Mouse (Mus musculus) MEL (cell line): ENCODE measurements around the gene Ggnbp2. TPM values are rescaled to one million over a fixed set of nuclear protein-coding genes. Genes with fewer than 3 reads are reported as not detected.

Experiments used
- DNase-seq: peaks from one replicate; pipeline ENCODE4 v3.0.0; 2011; ENCODE audit warnings: low read depth, low spot score
- H3K27ac ChIP-seq: 2 replicates; pipeline ENCODE4 v1.5.1; 2012; ENCODE audit warnings: low read depth, mild to moderate bottlenecking, control low read depth, low read length, moderate library complexity; ENCODE audit not compliant: control insufficient read depth
- H3K27me3 ChIP-seq, 2 experiments: fragments of 150-350 bp in 1 of 2; sonication (generic) in 1 of 2; 2 replicates each; pipeline ENCODE4 v1.6.1; 2012; ENCODE audit warnings: low read length in 2 of 2, mild to moderate bottlenecking in 2 of 2, improper control_type of control experiment in 1 of 2, moderate library complexity in 1 of 2; ENCODE audit not compliant: insufficient read depth in 2 of 2, control insufficient read depth in 1 of 2
- H3K36me3 ChIP-seq, 2 experiments: 2 replicates each; pipeline ENCODE4 v1.6.1; 2012 to 2014; ENCODE audit warnings: low read length in 2 of 2, improper control_type of control experiment in 1 of 2, inconsistent platforms in 1 of 2, mild to moderate bottlenecking in 1 of 2; ENCODE audit not compliant: insufficient read depth in 2 of 2, control insufficient read depth in 1 of 2
- H3K4me1 ChIP-seq, 2 experiments: fragments of 150-350 bp in 1 of 2; sonication (generic) in 1 of 2; 2 replicates each; pipeline ENCODE4 v1.6.1; 2012; ENCODE audit warnings: low read length in 2 of 2, improper control_type of control experiment in 1 of 2, mild to moderate bottlenecking in 1 of 2; ENCODE audit not compliant: insufficient read depth in 2 of 2, control insufficient read depth in 1 of 2
- H3K4me3 ChIP-seq, 2 experiments: fragments of 150-350 bp in 1 of 2; sonication (generic) in 1 of 2; 2 replicates each; pipeline ENCODE4 v1.5.1; 2012; ENCODE audit warnings: low read depth in 2 of 2, low read length in 2 of 2, mild to moderate bottlenecking in 2 of 2, moderate library complexity in 2 of 2, control low read depth in 1 of 2, improper control_type of control experiment in 1 of 2; ENCODE audit not compliant: control insufficient read depth in 1 of 2, insufficient read depth in 1 of 2
- H3K79me2 ChIP-seq: 2 replicates; pipeline ENCODE4 v1.6.1; 2012; ENCODE audit warnings: mild to moderate bottlenecking, low read length, moderate library complexity; ENCODE audit not compliant: control insufficient read depth, poor library complexity, insufficient read depth
- H3K9ac ChIP-seq: 2 replicates; pipeline ENCODE4 v1.6.1; 2012; ENCODE audit warnings: low read depth, mild to moderate bottlenecking, control low read depth, low read length, moderate library complexity; ENCODE audit not compliant: control insufficient read depth, poor library complexity, severe bottlenecking
- H3K9me3 ChIP-seq: fragments of 150-350 bp; sonication (generic); replicated peaks from 2 replicates; pipeline ENCODE4 v1.6.1; 2012; ENCODE audit warnings: mild to moderate bottlenecking, low read length, improper control_type of control experiment, moderate library complexity; ENCODE audit not compliant: insufficient read depth
- BHLHE40 ChIP-seq: IDR thresholded peaks from 2 replicates; pipeline ENCODE4 v1.6.1; 2012; ENCODE audit warnings: low read depth, mild to moderate bottlenecking, inconsistent platforms, low read length, improper control_type of control experiment, borderline replicate concordance
- CHD1 ChIP-seq: IDR thresholded peaks from 2 replicates; pipeline ENCODE4 v1.6.1; 2012; ENCODE audit warnings: low read depth, mild to moderate bottlenecking, inconsistent platforms, low read length, improper control_type of control experiment
- CHD2 ChIP-seq: IDR thresholded peaks from 2 replicates; pipeline ENCODE4 v1.6.1; 2011; ENCODE audit warnings: low read length, improper control_type of control experiment
- CTCF ChIP-seq, 3 experiments: IDR thresholded peaks in 2 of 3; conservative IDR thresholded peaks in 1 of 3; 2 replicates each; pipeline ENCODE4 v1.5.1; 2011 to 2012; ENCODE audit warnings: low read length in 3 of 3, low read depth in 2 of 3, mild to moderate bottlenecking in 2 of 3, improper control_type of control experiment in 1 of 3, inconsistent platforms in 1 of 3, mixed read lengths in 1 of 3, moderate library complexity in 1 of 3; ENCODE audit not compliant: control insufficient read depth in 1 of 3, insufficient read depth in 1 of 3, poor library complexity in 1 of 3, severe bottlenecking in 1 of 3
- ELF1 ChIP-seq: IDR thresholded peaks from 2 replicates; pipeline ENCODE4 v1.6.1; 2014; ENCODE audit warnings: low read depth, mild to moderate bottlenecking, inconsistent platforms, low read length, improper control_type of control experiment, moderate library complexity
- EP300 ChIP-seq, 2 experiments: IDR thresholded peaks; 2 replicates each; pipeline ENCODE4 v1.6.1; 2011; ENCODE audit warnings: improper control_type of control experiment in 2 of 2, low read length in 2 of 2, low read depth in 1 of 2, mild to moderate bottlenecking in 1 of 2
- ETS1 ChIP-seq: IDR thresholded peaks from 2 replicates; pipeline ENCODE4 v1.6.1; 2012; ENCODE audit warnings: low read depth, mild to moderate bottlenecking, inconsistent platforms, low read length, improper control_type of control experiment, moderate library complexity
- GABPA ChIP-seq: IDR thresholded peaks from 2 replicates; pipeline ENCODE4 v1.6.1; 2012; ENCODE audit warnings: low read depth, mild to moderate bottlenecking, inconsistent platforms, low read length, improper control_type of control experiment, moderate library complexity
- GATA1 ChIP-seq: IDR thresholded peaks from 2 replicates; pipeline ENCODE4 v1.6.1; 2011; ENCODE audit warnings: low read depth, low read length, improper control_type of control experiment
- HCFC1 ChIP-seq: IDR thresholded peaks from 2 replicates; pipeline ENCODE4 v1.6.1; 2012; ENCODE audit warnings: low read depth, mild to moderate bottlenecking, inconsistent platforms, low read length, improper control_type of control experiment, moderate library complexity
- JUND ChIP-seq: IDR thresholded peaks from 2 replicates; pipeline ENCODE4 v1.6.1; 2011; ENCODE audit warnings: low read depth, mild to moderate bottlenecking, improper control_type of control experiment, low read length
- KAT2A ChIP-seq: conservative IDR thresholded peaks from 2 replicates; pipeline ENCODE4 v1.6.1; 2012; ENCODE audit warnings: low read depth, low read length, improper control_type of control experiment, inconsistent platforms
- MAFK ChIP-seq: IDR thresholded peaks from 2 replicates; pipeline ENCODE4 v1.6.1; 2011; ENCODE audit warnings: low read depth, mild to moderate bottlenecking, low read length, improper control_type of control experiment, borderline replicate concordance
- MAX ChIP-seq: IDR thresholded peaks from 2 replicates; pipeline ENCODE4 v1.6.1; 2011; ENCODE audit warnings: low read length, improper control_type of control experiment
- MAZ ChIP-seq: IDR thresholded peaks from 2 replicates; pipeline ENCODE4 v1.6.1; 2012; ENCODE audit warnings: low read depth, mild to moderate bottlenecking, inconsistent platforms, low read length, improper control_type of control experiment
- MXI1 ChIP-seq: IDR thresholded peaks from 2 replicates; pipeline ENCODE4 v1.6.1; 2011; ENCODE audit warnings: mild to moderate bottlenecking, low read depth, low read length, improper control_type of control experiment
- MYB ChIP-seq: IDR thresholded peaks from 2 replicates; pipeline ENCODE4 v1.6.1; 2011; ENCODE audit warnings: mild to moderate bottlenecking, low read depth, low read length, improper control_type of control experiment
- MYC ChIP-seq: IDR thresholded peaks from 2 replicates; pipeline ENCODE4 v1.6.1; 2011; ENCODE audit warnings: low read depth, mild to moderate bottlenecking, low read length, improper control_type of control experiment, moderate library complexity
- NELFE ChIP-seq: IDR thresholded peaks from 2 replicates; pipeline ENCODE4 v1.6.1; 2011; ENCODE audit warnings: low read depth, low read length, improper control_type of control experiment
- NRF1 ChIP-seq: IDR thresholded peaks from 2 replicates; pipeline ENCODE4 v1.6.1; 2014; ENCODE audit warnings: low read depth, mild to moderate bottlenecking, inconsistent platforms, low read length, improper control_type of control experiment, moderate library complexity; ENCODE audit not compliant: poor library complexity, insufficient read depth, severe bottlenecking
- POLR2A ChIP-seq, 2 experiments: IDR thresholded peaks; 2 replicates each; pipeline ENCODE4 v1.6.1; 2011 to 2012; ENCODE audit warnings: low read length in 2 of 2, mild to moderate bottlenecking in 2 of 2, control low read depth in 1 of 2, improper control_type of control experiment in 1 of 2, low read depth in 1 of 2, moderate library complexity in 1 of 2; ENCODE audit not compliant: control insufficient read depth in 1 of 2, insufficient read depth in 1 of 2, poor library complexity in 1 of 2
- POLR2AphosphoS2 ChIP-seq: IDR thresholded peaks from 2 replicates; pipeline ENCODE4 v1.6.1; 2011; ENCODE audit warnings: low read length, improper control_type of control experiment
- SIN3A ChIP-seq: IDR thresholded peaks from 2 replicates; pipeline ENCODE4 v1.6.1; 2012; ENCODE audit warnings: low read length, improper control_type of control experiment, inconsistent platforms
- SMC3 ChIP-seq: IDR thresholded peaks from 2 replicates; pipeline ENCODE4 v1.6.1; 2011; ENCODE audit warnings: low read depth, low read length, improper control_type of control experiment
- TAL1 ChIP-seq: IDR thresholded peaks from 2 replicates; pipeline ENCODE4 v1.6.1; 2012; ENCODE audit warnings: mild to moderate bottlenecking, inconsistent platforms, low read length, moderate library complexity, mixed read lengths
- TCF12 ChIP-seq: IDR thresholded peaks from 2 replicates; pipeline ENCODE4 v1.6.1; 2014; ENCODE audit warnings: low read depth, mild to moderate bottlenecking, inconsistent platforms, low read length, improper control_type of control experiment, moderate library complexity
- USF1 ChIP-seq: IDR thresholded peaks from 2 replicates; pipeline ENCODE4 v1.6.1; 2014; ENCODE audit warnings: low read depth, mild to moderate bottlenecking, inconsistent platforms, low read length, improper control_type of control experiment, moderate library complexity
- ZC3H11A ChIP-seq: IDR thresholded peaks from 2 replicates; pipeline ENCODE4 v1.6.1; 2012; ENCODE audit warnings: low read depth, mild to moderate bottlenecking, inconsistent platforms, low read length, improper control_type of control experiment
- ZMIZ1 ChIP-seq: IDR thresholded peaks from 2 replicates; pipeline ENCODE4 v1.6.1; 2012; ENCODE audit warnings: low read depth, mild to moderate bottlenecking, inconsistent platforms, low read length, improper control_type of control experiment, moderate library complexity
- ZNF384 ChIP-seq: IDR thresholded peaks from 2 replicates; pipeline ENCODE4 v1.6.1; 2012; ENCODE audit warnings: low read depth, mild to moderate bottlenecking, inconsistent platforms, low read length, improper control_type of control experiment
- polyA plus RNA-seq, 2 experiments: library from polyadenylated mRNA; stranded (reverse) in 1 of 2; unstranded in 1 of 2; fragments of >175 nt in 1 of 2; fragments of >200 nt in 1 of 2; gene quantifications; 2 replicates each; pipeline versions ENCODE4 v1.2.1 to v1.2.4; 2012; ENCODE audit warnings: low replicate concordance in 2 of 2, low read depth in 1 of 2; ENCODE audit not compliant: insufficient read length in 2 of 2, insufficient read depth in 1 of 2, missing spikeins in 1 of 2
- total RNA-seq: library from RNA; depleted of rRNA; stranded (reverse); fragments of 300-350 nt; gene quantifications from 2 replicates; pipeline ENCODE4 v1.2.3, GENCODE M21; 2012

The Ggnbp2 gene
- total and polyA plus RNA-seq, 3 experiments = 55.4 to 89.6 (median 83.0) TPM

GRCm38 (mm10) chr11:84880465-84880961, 9.9 kb upstream of the Ggnbp2 start:
- H3K9ac ChIP-seq = peak overlapping the region; percentile 88
- H3K36me3 ChIP-seq = peaks cover 3 to 5% of the 10 kb centered on the region in 2 experiments; a peak in 3 of 4 replicates
- peak overlapping the region; percentile 57 for H3K27ac ChIP-seq
- DNase-seq = peak; percentile 75
- peaks cover 19% of the 10 kb centered on the region for H3K79me2 ChIP-seq
- H3K4me3 ChIP-seq = peak overlapping the region; percentile 71 to 87
- peaks cover 0 to 16% of the 10 kb centered on the region in 2 experiments; a peak in 3 of 4 replicates for H3K4me1 ChIP-seq
- H3K27me3 ChIP-seq = no peaks in the 10 kb centered on the region
- TF ChIP-seq MAZ = no peak
- 0 out of 2 replicates have a peak, but pooled peaks have one; percentile 17 for TF ChIP-seq MYC
- peak; percentile 16 to 22 (median 22); a peak in 2 of 6 replicates for TF ChIP-seq CTCF (IDR thresholded peaks at IDR 0.05 in 2 of 3, conservative IDR thresholded peaks at IDR 0.05 in 1 of 3; ENCODE audit: control insufficient read depth in 1 of 3, insufficient read depth in 1 of 3, low read depth in 2 of 3, low read length in 3 of 3, poor library complexity in 1 of 3, severe bottlenecking in 1 of 3)
- TF ChIP-seq, all 39 proteins: peak for 2
- no peaks in the 10 kb centered on the region for H3K9me3 ChIP-seq

- H3K27me3 ChIP-seq = no peaks in the 10 kb centered on the region
- peak within 1 kb of the TSS; percentile 88 for H3K9ac ChIP-seq
- peak; percentile 91 for DNase-seq
- peaks cover 2 to 5% of the 10 kb centered on the region in 2 experiments; a peak in 3 of 4 replicates for H3K36me3 ChIP-seq
- peaks cover 19% of the 10 kb centered on the region for H3K79me2 ChIP-seq
- H3K27ac ChIP-seq = peak within 1 kb of the TSS; percentile 92
- H3K9me3 ChIP-seq = no peaks in the 10 kb centered on the region
- peaks cover 0 to 16% of the 10 kb centered on the region in 2 experiments; a peak in 3 of 4 replicates for H3K4me1 ChIP-seq
- H3K4me3 ChIP-seq = peak within 1 kb of the TSS; percentile 71 to 87
- peak; percentile 94 for TF ChIP-seq ELF1
- TF ChIP-seq MAZ = peak; percentile 75; the same call in 1 of the 2 replicates
- 0 out of 2 replicates have a peak, but pooled peaks have one; percentile 28 for TF ChIP-seq NRF1
- peak; percentile 72 for TF ChIP-seq POLR2AphosphoS2
- no peak for TF ChIP-seq CHD1
- TF ChIP-seq NELFE = peak; percentile 86
- TF ChIP-seq POLR2A (IDR thresholded peaks at IDR 0.05; ENCODE audit: control insufficient read depth in 1 of 2, insufficient read depth in 1 of 2, low read depth in 1 of 2, low read length in 2 of 2, poor library complexity in 1 of 2) = peak; percentile 82 to 88
- TF ChIP-seq MAX = peak; percentile 98
- TF ChIP-seq CHD2 = no peak
- TF ChIP-seq HCFC1 = peak; percentile 83
- 0 out of 4 replicates have a peak, but pooled peaks of 1 of the 2 experiments have one; percentile 39 for TF ChIP-seq EP300 (IDR thresholded peaks at IDR 0.05; ENCODE audit: low read depth in 1 of 2, low read length in 2 of 2)
- no peak for TF ChIP-seq GATA1
- TF ChIP-seq KAT2A = no peak; the same call in 1 of the 2 replicates
- TF ChIP-seq TAL1 = no peak
- peak; percentile 87 for TF ChIP-seq SIN3A
- peak; percentile 87 for TF ChIP-seq ZMIZ1
- peak; percentile 97 for TF ChIP-seq MXI1
- TF ChIP-seq MYC = peak; percentile 96
- peak; percentile 44; the same call in 1 of the 2 replicates for TF ChIP-seq ETS1
- no peak for TF ChIP-seq SMC3
- no peak for TF ChIP-seq GABPA
- TF ChIP-seq USF1 = peak; percentile 79
- TF ChIP-seq JUND = no peak
- TF ChIP-seq MAFK = no peak
- no peak for TF ChIP-seq ZNF384
- peak; percentile 71 for TF ChIP-seq TCF12
- peak; percentile 51; the same call in 1 of the 2 replicates for TF ChIP-seq BHLHE40
- peak; percentile 45; the same call in 1 of the 2 replicates for TF ChIP-seq ZC3H11A
- no peak for TF ChIP-seq MYB
Observed at GRCm38 (mm10) chr11:84879772-84880464, 9.3 kb upstream of the Ggnbp2 start, which contains the start of the genes Myo19 and Pigw. Gene Myo19 (plus strand): TSS chr11:84880148. Gene Pigw (minus strand): TSS chr11:84880285.
